Mouse (Mus musculus): ENCODE results near the gene Eps8l2.

Gene Eps8l2

GRCm38 (mm10) chr7:141364349-141365048, 25.8 kb downstream of the Eps8l2 start:
- no peak for DNase-seq (ENCODE audit: low spot score in 2 of 2)

DNA sequence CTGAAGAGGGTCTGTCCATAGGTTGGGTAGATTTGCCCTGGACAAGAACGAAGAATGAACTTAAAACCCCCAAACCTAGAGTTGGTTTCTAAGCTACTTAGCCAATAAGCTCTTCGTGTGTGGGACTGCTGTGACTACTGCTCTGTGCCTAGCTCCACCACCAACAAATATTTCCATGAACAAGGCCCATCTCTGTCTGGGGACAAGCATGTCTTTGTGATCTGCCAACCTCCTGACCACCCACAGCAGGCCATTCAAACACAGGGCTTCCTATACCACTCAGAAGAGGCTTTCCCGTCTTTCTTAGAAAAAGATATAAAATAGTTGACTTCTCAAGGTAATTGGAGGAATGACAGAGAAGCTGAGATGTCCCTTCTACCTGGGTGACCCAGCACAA, 26.4 kb downstream of the Eps8l2 start:
- DNase-seq (ENCODE audit: low spot score in 2 of 2), result no peak

DNA sequence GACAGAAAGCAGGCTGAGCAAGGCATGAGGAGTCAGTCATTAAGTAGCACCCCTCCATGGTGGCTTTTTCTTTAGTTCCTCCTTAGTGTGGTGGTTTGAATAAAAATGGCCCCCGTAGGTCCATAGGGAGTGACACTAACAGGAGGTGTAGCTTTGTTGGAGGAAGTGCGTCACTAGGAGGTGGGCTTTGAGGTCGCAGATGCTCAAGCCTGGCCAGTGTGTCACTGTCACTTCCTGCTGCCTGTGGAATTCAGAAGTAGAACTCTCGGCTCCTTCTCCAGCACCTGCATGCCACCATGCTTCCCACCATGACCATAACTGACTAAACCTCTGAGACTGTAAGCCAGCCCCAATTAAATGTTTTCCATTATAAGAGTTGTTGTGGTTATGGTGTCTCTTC, 28.7 kb downstream of the Eps8l2 start:
- DNase-seq (ENCODE audit: low spot score in 2 of 2), result no peak

DNA sequence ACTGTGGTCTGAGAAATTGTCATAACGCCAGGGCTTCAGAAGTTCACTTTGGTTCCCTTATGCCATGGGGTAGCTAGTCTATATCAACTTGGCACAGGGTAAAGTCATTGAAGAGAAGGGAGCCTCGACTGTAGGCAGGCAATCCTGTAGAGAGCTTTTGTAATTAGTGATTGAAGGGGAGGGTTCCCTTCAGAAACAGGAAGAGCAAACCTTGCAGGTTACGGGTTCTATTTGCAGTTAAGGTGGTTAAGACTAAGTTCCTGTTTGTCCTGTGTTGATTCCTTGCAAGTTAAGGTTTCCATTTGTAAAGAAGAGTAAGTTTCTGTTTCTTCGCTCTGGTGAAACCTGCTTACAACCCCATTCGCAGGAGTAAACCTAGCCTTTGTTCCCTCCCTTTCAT, 31.2 kb downstream of the Eps8l2 start:
- no peak for DNase-seq (ENCODE audit: low spot score in 2 of 2)

DNA sequence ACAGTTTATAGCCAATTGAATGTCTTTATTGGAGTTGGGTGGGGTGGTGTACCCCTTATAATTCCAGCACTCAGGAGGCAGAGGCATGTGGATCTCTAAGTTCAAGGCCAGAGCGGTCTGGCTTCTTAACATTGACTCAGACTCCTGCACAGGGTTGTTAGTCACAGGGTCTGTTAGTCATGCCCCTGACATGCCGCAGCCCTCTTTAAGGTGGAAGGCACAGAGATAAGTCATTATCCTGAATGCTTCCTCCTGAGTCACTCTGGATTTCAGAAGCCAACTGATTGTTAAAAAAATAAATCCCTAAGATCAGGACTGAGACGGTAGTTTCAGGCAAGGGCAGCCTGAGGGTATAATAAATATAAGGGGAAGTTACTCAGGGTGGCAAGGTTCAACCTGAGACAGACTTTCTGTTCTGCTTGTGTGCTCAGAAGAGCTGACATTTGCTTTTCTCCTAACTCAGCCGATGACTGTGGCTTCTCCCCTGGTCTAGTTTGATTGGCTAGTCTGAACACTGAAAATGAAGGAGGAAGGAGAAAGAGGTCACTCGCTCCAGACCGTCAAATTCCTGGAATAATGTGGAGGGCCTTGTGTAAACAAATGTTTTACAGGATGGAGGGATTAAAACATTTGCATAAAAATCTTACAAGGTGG, 33.4 kb downstream of the Eps8l2 start:
- DNase-seq (ENCODE audit: low spot score in 2 of 2), result no peak

DNA sequence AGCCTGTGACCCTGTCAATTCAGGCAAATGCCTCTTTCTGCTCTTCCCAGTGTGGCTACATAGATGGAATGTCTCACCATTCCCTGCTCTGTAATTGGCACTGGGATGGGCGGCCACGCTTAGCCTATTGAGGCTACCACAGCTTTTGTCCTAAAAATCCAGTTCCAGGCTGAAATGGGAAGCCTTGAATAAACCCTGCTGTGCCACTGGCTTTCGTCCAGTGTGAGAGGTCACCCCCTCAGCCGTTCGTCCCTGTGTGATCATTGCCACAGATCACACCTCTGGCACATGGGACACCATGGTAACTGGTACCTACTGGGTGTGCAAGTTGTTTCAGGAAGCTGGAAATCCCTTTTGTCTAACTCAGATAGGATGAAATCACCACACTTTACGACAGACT, 34.9 kb downstream of the Eps8l2 start:
- DNase-seq (ENCODE audit: low spot score in 2 of 2), result no peak

DNA sequence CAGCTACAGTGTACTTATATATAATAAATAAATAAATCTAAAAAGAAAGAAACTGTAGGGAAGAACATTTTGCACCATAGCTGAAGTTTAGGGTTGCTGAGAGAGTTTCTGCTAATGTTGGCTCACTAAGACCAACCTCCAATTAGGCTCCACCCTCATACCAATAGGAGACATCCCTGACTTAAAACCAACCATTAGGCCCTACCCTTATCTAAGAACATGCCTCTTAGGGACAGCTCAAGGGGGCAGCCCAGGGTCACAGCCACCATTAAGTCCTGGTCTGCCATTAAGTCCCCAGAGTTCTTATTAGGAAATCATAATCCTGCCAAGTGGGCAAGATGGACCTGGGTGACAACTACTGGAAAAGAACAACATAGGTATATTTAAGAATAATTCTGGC, 35.7 kb downstream of the Eps8l2 start:
- no peak for DNase-seq (ENCODE audit: low spot score in 2 of 2)

GRCm38 (mm10) chr7:141379584-141379983, 40.9 kb downstream of the Eps8l2 start:
- no peak for DNase-seq (ENCODE audit: low spot score in 2 of 2)

DNA sequence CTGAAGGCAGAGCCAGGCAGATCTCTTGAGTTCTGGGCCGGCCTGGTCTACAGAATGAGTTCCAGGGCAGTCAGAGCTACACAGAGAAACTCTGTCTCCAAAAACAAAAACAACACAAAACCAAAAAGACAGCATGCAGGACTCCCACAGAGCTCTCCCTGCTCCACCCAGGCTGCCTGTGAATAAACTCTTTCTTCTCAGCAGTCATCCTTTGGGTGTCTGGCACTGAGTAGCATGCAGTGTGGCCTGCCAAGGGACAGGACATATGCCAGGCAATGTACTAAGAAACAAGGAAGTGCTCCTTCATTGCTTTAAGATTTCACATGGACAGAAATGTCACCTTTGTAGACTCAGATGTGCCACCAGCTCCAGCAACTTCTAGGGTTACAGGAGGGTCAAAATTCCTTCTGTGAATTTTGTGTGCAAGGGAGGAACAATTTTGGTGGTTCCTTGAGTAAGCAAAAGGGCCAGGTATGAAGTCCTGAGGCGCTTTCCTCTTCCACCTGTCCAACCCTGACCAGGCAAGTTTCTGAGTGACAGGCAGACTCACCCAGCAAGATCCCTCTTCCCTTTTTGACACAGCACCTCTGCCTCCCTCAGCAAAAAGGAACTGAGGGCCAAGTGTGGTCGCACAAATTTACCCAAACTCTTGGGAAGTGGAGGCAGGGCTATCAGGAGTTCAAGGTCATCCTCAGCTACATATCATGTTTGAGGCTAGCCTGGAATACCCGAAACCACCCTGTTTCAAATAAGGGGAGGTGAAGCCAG, 42.6 kb downstream of the Eps8l2 start:
- no peak for DNase-seq (ENCODE audit: low spot score in 2 of 2)

- DNase-seq (ENCODE audit: low spot score in 2 of 2), result no peak
Measured at GRCm38 (mm10) chr7:141387807-141388486, 49.3 kb downstream of the Eps8l2 start.

DNA sequence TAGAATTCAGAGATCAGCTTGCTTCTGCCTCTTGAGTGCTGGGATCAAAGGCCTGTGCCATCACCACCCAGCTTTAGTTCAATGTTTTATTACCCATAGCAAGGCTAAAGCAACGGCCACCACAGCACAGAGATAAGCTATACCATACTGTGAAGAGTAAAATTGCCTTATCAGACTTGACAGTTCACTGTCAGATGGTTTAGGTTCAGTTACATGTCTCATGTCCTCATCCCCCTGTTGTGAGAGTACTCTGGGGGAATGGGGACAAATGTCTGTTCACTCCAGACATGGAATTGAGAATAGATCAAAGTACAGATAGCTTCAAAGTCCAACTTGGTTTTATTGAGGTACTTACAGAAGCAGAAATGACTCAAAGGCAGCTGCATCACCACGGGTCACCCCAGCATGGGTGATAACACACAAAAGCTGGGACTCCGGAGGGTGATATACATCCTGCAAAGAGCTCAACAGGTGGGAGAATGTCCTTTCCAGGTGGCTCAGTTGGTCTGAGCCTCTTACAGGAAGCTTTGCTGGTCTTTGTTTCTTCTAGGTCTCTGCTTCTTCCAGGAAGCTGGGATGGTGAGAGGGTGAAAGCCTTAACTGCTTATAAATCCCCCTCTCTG, 49.9 kb downstream of the Eps8l2 start:
- no peak for DNase-seq (ENCODE audit: low spot score in 2 of 2)

GRCm38 (mm10) chr7:141390326-141391259, 51.9 kb downstream of the Eps8l2 start:
- no peak for DNase-seq (ENCODE audit: low spot score in 2 of 2)

DNA sequence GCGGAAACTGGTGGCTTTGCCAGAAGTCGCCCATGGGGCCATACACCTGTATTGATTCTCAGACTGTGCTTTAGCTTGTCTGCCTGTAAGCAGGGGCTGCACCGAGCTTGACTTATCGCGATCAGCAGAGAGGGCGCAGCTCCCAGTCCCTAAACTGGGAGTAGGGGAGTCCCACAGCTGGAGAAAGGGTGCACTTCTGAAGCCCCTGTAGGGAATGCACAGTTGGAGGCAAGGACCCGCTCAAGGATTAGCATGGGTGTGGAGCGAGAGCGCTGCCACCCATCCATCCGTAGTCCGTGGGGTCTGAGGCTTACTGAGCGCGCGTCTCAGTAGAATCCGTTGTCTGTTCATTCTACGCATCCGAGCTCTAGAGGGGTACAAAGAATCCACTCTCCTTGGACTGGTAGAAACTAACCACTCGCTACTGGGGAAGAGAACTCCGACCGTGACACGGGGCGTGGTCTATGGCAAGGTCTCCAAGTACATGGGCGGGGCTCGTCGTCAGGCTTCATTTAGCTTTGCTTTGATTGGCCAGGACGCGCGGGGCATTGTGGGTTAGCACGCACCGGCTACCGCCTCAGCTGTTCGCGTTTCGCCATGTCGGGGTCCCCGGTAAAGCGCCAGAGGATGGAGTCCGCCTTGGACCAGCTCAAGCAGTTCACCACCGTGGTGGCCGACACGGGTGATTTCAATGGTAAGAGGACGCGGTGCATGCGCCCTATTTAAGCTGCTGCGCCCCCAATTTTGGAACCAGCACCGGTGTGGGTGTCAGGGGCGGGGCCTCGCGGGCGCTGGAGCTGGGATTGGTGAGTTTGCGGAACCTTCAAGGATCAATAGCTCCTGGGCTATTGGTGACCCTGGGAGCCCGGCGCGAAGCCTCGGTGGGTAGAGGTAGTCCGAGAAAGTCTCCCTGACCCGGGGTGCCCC, 53.2 kb downstream of the Eps8l2 start, which contains the start of gene Taldo1:
Gene Taldo1, plus strand, starts transcription at position 575 of the 927 bp plus-strand sequence.
- DNase-seq (ENCODE audit: low spot score in 2 of 2), result peak; percentile 90 to 93

DNA sequence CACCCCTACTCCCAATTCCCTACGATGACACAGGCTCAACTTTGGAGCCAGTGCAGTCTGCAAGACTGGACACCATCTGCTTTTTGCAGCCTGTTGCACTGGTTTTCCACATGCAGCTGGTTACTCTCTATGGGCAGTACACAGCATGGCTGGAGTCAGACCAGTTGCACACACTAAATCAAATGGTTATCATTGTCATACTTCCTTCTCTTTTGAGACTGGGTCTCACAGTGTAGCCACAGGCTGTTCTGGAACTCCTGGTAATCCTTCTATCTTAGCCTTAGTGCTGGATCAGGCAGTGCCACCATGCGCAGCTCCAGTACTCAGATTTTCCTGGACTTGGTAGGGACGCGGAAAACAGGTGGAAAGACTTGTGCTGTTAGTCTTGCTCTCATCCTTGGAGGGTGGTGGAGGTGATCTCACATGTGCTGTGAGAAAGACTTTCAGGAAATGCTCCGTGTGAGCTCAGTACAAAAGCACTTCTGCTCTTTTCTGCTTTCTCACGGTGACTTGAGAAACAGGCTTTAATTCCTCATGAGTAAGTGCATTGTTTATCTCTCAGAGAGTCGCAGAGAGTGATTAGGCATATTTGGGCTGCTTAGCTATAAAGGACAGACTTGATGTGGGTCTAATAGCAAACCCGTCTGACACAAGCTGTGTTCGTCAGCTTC, 54.0 kb downstream of the Eps8l2 start:
- DNase-seq (ENCODE audit: low spot score in 2 of 2), result no peak

DNA sequence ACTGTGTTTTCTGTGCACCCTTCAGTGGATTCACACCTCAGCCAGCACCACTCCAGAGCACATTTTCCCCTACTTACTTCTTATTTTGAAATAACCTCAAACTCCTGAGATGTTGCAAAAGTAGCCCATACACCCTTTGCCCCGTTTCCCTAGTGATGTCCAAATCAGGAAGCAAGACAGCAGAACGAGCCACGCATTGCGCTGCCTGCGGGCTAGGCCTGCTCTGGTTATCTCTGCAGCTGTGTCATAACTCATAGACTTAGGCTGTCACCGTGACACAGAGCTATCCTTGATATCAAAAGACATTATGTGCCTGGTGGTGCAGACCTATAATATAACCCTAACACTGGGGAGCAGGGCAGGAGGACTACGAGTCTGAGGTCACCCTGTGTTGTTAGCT, 55.5 kb downstream of the Eps8l2 start:
- DNase-seq (ENCODE audit: low spot score in 2 of 2), result no peak

DNA sequence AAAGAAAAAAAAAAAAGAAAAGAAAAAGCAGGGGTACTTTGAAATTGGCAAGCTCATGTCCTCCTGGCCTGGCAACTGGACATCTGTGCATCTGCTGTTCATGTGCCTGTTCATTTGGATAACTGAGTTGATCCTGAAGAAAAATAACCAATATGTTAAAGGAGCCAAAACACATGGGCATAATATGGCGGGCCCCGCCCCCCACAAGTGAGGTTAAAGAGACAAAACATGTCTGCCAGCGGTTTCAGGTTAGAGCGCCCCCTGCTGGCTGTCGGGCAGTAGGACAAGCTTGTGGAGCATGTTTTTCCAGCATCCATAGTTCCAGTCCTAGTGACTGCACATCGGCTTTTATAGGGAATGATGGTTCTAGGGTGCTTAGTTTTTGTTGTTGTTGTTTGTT, 56.1 kb downstream of the Eps8l2 start:
- peak; percentile 64 to 80 for DNase-seq (ENCODE audit: low spot score in 2 of 2)

GRCm38 (mm10) chr7:141395348-141395747, 56.7 kb downstream of the Eps8l2 start:
- no peak for DNase-seq (ENCODE audit: low spot score in 2 of 2)

DNA sequence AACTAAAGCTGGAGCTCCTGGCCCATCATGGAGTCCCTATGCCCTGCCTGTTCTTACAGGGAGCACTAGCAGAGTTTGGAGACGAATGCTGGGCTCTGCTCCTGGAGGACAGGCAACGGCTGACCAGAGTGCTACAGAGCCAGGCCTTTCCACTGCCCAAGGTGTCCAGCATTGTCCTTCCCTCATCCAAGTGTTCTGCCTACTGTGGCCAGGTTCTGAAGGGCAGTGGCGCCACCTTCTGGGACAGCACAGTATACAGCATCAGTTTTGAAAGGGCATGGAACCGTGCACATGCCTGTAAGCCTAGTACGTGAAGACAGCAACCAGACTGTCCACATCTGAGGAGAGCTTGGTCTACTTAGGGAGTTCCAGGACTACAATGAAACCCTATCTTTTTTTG, 64.6 kb downstream of the Eps8l2 start:
- DNase-seq (ENCODE audit: low spot score in 2 of 2), result peak; percentile 36 to 57

DNA sequence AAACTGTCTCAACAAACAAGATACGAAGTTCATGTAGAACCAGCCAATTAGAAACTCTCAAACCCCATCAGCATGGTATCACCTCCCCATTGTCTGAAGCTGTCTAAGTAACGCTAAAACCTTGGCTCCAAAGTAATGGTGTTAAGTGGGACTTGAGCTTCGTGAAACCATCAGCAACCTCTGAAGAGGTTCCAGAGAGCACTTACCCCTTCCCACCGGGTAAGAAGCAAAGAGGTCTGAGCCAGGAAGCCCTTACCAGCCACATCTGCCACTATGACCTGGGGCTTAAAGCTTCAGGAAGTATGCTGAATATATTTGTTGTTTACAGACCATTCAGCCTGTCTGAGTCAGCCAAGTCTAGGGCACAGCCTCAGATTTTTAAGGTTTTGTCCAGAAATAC, 66.8 kb downstream of the Eps8l2 start:
- DNase-seq (ENCODE audit: low spot score in 2 of 2), result no peak

Measured in natural killer cell, adult 2 months (primary cell).